Mouse (Mus musculus) lung, adult 2 months (tissue): Measurements from ENCODE around the gene Mastl. TPM values are rescaled to one million over a fixed set of nuclear protein-coding genes. Genes with fewer than 3 reads are reported as not detected.
A peak's percentile ranks its signal among the peaks of the same experiment; 100 is the strongest.

ENCODE experiments used
- DNase-seq: peaks from one replicate; pipeline ENCODE4 v3.0.0; 2022
- H3K4me1 ChIP-seq: fragments of 200-500 bp; 2 replicates; pipeline ENCODE4 v1.6.1; 2011; ENCODE audit warnings: low read length; ENCODE audit not compliant: control insufficient read depth, insufficient read depth
- H3K4me3 ChIP-seq: fragments of 200-500 bp; replicated peaks from 2 replicates; pipeline ENCODE3; 2011; ENCODE audit warnings: low read depth, mild to moderate bottlenecking, control low read depth, low read length; ENCODE audit errors: extremely low read depth
- CTCF ChIP-seq: fragments of 200-500 bp; IDR thresholded peaks from 2 replicates; pipeline ENCODE4 v1.5.1; 2011; ENCODE audit warnings: mild to moderate bottlenecking, low read length, control low read depth; ENCODE audit not compliant: insufficient read depth
- POLR2A ChIP-seq: fragments of 200-500 bp; IDR thresholded peaks from 2 replicates; pipeline ENCODE4 v1.6.1; 2011; ENCODE audit warnings: low read depth, mild to moderate bottlenecking, control low read depth, low read length, borderline replicate concordance; ENCODE audit errors: extremely low read depth
- WGBS: fragments of 180-500 bp; shearing (Covaris S2); methylation state at CpG from one replicate; pipeline ENCODE4 v1.1.7; 2018; 5-methylcytosine and 5-hydroxymethylcytosine counted together
- polyA plus RNA-seq: library from polyadenylated mRNA; depleted of rRNA; stranded (reverse); fragments of >200 nt; gene quantifications from 2 replicates; pipeline ENCODE4 v1.2.3, GENCODE M21; 2012; rRNA removed

Mastl gene
- 0.08 and 0.17 TPM in 2 replicates for polyA plus RNA-seq

DNA sequence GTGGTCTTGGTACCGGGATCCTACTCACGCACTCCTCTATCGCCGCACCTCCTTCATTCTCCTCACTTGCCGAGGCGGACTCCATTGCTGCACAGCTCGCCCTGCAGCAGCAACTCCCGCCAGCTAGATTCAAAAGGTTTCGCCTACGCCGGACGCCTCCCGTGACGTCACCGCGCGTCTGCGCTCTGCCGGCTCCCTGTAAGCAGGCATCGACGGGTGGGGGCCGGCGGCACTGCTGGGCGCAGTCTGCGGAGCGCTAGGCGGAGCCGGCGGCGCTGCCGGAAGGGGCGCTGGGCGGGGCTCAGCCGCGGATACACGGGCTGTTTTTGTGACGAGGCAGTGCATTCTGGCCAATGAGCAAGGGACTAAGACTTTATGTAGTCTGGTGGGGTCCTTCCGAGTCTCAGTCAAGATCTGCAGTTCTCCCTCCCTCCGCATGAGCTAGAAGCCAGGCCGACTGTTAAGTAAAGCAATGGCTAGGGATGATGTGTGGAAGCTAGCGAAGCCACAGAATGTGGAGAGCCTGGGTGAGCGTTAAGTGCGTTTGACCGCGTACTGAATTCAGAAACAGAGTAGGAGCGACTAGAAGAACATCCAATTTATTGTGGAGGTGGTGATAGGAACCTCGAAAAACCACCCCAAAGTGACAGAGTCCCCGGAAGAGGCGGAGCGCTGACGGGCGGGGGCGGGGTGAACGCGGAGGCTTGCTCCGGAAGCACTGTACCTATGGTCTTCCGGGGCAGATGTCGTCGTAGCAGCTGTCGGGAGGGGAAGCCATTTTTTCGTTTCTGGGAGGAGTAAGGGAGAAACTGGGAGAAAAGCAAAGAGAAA is at the start of gene Mastl, which contains the start of gene Yme1l1:
TSS of gene Mastl (minus strand) at position 248 of the 831 bp plus-strand sequence.
TSS of gene Yme1l1 (plus strand) at position 593 of the 831 bp plus-strand sequence.
- H3K4me3 ChIP-seq, result peak within 1 kb of the TSS; percentile 89
- 0 out of 2 replicates have a peak, but pooled peaks cover 3% of the 10 kb centered on the region for H3K4me1 ChIP-seq
- DNase-seq, result peak; percentile 91
- under 1% methylated on average over 61 of the region's 61 CpGs for WGBS
- TF ChIP-seq POLR2A, result peak; percentile 76; the same call in 1 of the 2 replicates
- no peak for TF ChIP-seq CTCF

DNA sequence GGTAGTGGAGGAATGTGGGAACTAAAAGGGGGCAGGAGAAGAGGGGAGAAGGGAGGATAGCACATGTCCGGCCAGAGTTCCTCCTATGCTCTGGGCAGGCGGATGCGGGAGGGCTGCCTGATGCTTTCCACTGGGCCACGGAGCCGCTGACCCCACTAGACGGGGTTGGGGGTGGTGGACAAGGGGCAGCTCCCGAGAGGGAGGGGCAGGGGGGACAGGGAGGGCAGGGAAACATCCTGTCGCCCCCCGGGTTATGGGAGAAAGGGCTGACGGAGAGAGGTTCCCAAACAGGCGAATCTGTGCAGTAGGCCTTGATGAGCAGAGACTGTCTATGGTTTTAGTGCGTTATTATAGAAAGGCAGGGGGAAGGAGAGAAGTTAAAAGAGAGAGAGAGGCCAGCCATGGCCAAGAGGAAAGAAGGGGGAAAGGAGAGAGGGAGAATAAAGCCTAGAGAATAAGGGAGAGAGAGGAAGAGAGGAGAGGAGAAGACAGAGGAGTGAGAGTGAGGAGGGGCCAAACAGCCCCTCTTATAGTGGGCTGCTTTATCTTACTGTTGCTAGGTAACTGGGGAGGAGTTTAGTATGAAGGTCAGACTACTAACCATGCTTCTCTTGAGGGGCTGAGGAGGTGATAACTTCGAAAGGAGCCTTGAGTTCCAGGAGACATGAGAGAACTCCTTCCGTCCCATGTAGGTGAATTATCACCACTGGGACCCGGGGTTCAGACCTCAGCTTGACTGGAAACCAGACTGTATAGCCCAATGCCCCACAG is 47.3 kb upstream of the Mastl start:
- no peak overlapping the region for H3K4me3 ChIP-seq
- no peak for DNase-seq
- no peak for TF ChIP-seq POLR2A
- no peak for TF ChIP-seq CTCF
- H3K4me1 ChIP-seq, result no peaks in the 10 kb centered on the region
- 58% methylated on average over 15 of the region's 15 CpGs for WGBS

DNA sequence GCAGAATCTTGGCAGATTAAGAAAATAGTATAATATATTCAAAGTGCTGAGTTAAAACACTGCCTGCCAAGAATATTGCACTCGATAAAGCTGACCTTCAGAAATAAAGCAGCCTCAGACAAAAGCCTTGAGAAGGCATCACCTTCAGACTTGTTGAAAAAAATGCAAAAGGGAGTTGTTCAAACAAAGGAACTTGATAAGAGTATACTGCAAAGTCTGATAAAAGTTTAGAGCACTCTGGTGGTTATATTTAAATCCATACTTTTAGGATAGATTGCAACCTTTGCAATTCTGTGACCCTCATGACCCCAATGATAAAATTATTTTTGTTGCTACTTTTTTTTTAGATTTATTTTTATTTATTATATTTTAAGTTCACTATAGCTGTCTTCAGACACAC is 45.2 kb upstream of the Mastl start:
- Histone ChIP-seq H3K4me3 (no peak overlapping the region), H3K4me1 (no peaks in the 10 kb centered on the region)
- DNase-seq, result no peak
- TF ChIP-seq CTCF, result no peak
- TF ChIP-seq POLR2A, result no peak
- 59% methylated on average over 1 of the region's 1 CpGs for WGBS

DNA sequence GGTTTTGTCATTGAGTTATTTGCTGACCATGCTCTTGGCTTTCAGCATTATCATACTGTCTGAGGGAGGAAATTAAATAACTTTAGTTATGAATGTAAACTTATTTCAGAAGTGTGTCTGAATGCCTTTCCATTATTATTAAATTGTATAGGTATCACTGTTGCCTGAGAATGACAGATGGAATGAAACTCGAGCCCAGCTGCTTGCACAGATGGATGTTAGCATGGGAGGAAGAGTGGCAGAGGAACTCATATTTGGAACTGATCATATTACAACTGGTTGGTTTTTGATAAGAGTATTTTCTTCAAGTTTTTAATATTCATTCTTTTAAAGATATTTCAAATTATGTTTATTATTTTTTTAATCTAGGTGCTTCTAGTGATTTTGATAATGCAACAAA is 38.5 kb upstream of the Mastl start:
- 78% methylated on average over 1 of the region's 1 CpGs for WGBS
- no peaks in the 10 kb centered on the region for H3K4me1 ChIP-seq
- DNase-seq, result no peak
- TF ChIP-seq CTCF (no peak), POLR2A (no peak)
- no peak overlapping the region for H3K4me3 ChIP-seq

GRCm38 (mm10) chr2:23172305-23172704 is 16.5 kb upstream of the Mastl start:
- WGBS, result 64% methylated on average over 3 of the region's 3 CpGs
- no peak for TF ChIP-seq POLR2A
- TF ChIP-seq CTCF, result no peak
- no peak for DNase-seq
- H3K4me3 ChIP-seq, result no peak overlapping the region
- no peaks in the 10 kb centered on the region for H3K4me1 ChIP-seq

- Histone ChIP-seq H3K4me3 (peak overlapping the region; percentile 89), H3K4me1 (0 out of 2 replicates have a peak, but pooled peaks cover 3% of the 10 kb centered on the region)
- TF ChIP-seq CTCF (no peak), POLR2A (no peak)
- DNase-seq, result no peak
- WGBS, result under 1% methylated on average over 17 of the region's 17 CpGs
Observed at GRCm38 (mm10) chr2:23156608-23157081, 821 bp upstream of the Mastl start.

GRCm38 (mm10) chr2:23155199-23155621 is 614 bp downstream of the Mastl start:
- TF ChIP-seq CTCF (no peak), POLR2A (no peak)
- no peak for DNase-seq
- WGBS, result 1% methylated on average over 5 of the region's 5 CpGs
- Histone ChIP-seq H3K4me3 (peak overlapping the region; percentile 62), H3K4me1 (0 out of 2 replicates have a peak, but pooled peaks cover 3% of the 10 kb centered on the region)

DNA sequence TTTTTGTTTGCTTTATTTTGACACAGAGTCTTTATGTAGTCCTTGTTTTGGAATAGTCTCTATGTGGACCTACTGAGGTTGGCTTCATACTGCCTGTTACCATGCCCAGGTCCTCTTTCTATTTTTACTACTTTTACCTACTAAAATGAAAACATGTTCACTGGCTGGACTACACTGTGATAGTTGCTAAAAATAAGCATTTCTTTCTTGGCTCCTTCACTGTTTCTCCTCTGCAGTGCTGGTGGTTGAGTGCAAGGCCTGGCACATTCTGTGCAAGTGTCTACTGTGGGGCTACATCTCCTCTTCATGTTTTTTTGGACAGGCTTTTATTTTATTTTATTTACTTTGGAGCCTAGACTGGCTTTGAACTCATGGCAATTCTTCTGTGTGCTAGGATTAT is 36.3 kb downstream of the Mastl start:
- H3K4me3 ChIP-seq, result no peak overlapping the region
- no peaks in the 10 kb centered on the region for H3K4me1 ChIP-seq
- TF ChIP-seq POLR2A (no peak), CTCF (no peak)
- no peak for DNase-seq

DNA sequence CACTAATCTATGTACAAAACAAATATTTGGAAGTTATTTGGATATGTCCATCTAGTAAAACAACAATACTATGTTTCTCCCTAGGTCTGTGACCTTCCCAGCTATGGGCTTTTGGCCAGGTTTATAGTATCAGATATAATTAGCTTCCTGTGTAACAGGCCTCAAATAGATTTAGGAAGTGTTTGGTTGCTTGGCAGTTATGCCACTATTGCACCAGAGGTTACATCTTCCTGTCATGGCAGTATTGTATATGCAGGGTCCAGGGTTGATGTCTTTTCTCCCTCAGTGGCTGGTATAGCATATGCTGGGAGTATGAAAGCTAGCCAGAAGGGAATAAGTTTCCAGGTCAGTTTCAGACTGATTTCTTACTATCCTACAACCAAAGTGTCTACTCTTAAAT is 53.6 kb downstream of the Mastl start:
- H3K4me1 ChIP-seq, result no peaks in the 10 kb centered on the region
- no peak overlapping the region for H3K4me3 ChIP-seq
- no peak for DNase-seq
- TF ChIP-seq CTCF, result no peak
- no peak for TF ChIP-seq POLR2A
